Mouse (Mus musculus): ENCODE results near the gene Vipr1. TPM values are rescaled to one million over a fixed set of nuclear protein-coding genes. Genes with fewer than 3 reads are reported as not detected.

Gene Vipr1
- total and polyA plus RNA-seq, 3 experiments, result 0.08 to 0.11 TPM; not detected in 1

- DNase-seq (ENCODE audit: extremely low read depth), result no peak
- dilution Hi-C loops (cut with MboI; ENCODE audit: extremely low pct_ligation_motif_present, extremely low pct_unique_long_range_greater_than_20kb, low sequenced_read_pairs) (no loop called here), in situ Hi-C loops (cut with MboI; ENCODE audit: low pct_ligation_motif_present, low pct_unique_long_range_greater_than_20kb, low sequenced_read_pairs) (no loop called here)
- no peaks in the 10 kb centered on the region for H3K79me2 ChIP-seq (replicated peaks; ENCODE audit: control insufficient read depth, extremely low read depth, insufficient read depth, poor library complexity, severe bottlenecking)
- no peak overlapping the region for H3K9ac ChIP-seq (ENCODE audit: insufficient read depth, low read depth)
- H3K4me3 ChIP-seq (replicated peaks in 1 of 3; ENCODE audit: low read depth in 2 of 3, low read length in 2 of 3, poor library complexity in 1 of 3), result no peak overlapping the region
- H3K4me1 ChIP-seq (ENCODE audit: control insufficient read depth in 1 of 2, insufficient read depth in 2 of 2), result peaks cover 7 to 25% of the 10 kb centered on the region in 2 experiments
- H3K27me3 ChIP-seq (replicated peaks), result no peaks in the 10 kb centered on the region
- H3K9me3 ChIP-seq (replicated peaks; ENCODE audit: low read length), result no peaks in the 10 kb centered on the region
- H3K4me2 ChIP-seq (ENCODE audit: insufficient read depth, low read depth, poor library complexity, severe bottlenecking), result no peak overlapping the region
- peaks cover 6 to 49% of the 10 kb centered on the region in 2 experiments for H3K36me3 ChIP-seq (replicated peaks in 1 of 2; ENCODE audit: control insufficient read depth in 1 of 2, insufficient read depth in 1 of 2, low read length in 1 of 2)
- no peak overlapping the region for H3K27ac ChIP-seq (ENCODE audit: insufficient read depth, low read depth)
- no peak for TF ChIP-seq NRF1 (IDR thresholded peaks at IDR 0.05; ENCODE audit: low read depth, low read length)
- no peak for TF ChIP-seq GABPA (IDR thresholded peaks at IDR 0.05; ENCODE audit: insufficient replicate concordance, low read depth, low read length)
- TF ChIP-seq POLR2AphosphoS2 (IDR thresholded peaks at IDR 0.05; ENCODE audit: low read depth, low read length), result no peak
These were observed 38.7 kb downstream of the Vipr1 start for GRCm38 (mm10) chr9:121681191-121681590.

DNA sequence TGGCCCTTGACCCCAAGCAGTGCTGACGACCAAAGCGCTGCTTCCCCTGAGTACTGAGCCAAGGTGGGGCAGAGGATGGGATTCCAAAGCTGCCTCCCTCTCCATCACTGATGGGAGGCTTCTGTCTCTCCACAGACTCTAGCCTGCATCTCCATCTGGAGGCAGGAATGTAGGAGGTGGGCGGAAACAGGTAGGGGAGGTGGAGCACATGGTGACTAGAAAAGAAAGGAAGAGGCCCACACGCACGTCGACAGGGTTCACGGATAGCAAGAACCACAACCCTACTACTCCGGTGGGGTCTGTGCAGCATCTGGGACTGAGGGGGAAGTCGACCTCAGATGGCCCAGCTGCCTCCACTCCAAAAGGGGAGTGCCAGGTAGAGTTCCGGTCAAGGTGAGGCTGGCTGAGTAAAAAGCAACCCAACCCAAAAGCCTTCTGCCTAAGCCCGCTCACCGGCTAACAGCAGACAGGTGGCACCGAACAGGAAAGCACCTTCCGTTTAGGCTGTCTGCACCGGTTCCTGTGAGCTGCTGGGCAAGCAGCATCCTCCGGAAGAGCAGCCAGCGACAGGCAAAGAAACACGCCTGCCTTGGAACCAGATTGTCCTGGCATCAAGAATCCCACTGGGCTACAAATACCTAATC is 39.6 kb downstream of the Vipr1 start:
- Histone ChIP-seq H3K4me2 (ENCODE audit: insufficient read depth, low read depth, poor library complexity, severe bottlenecking) (no peak overlapping the region), H3K79me2 (replicated peaks; ENCODE audit: control insufficient read depth, extremely low read depth, insufficient read depth, poor library complexity, severe bottlenecking) (no peaks in the 10 kb centered on the region), H3K9ac (ENCODE audit: insufficient read depth, low read depth) (no peak overlapping the region), H3K36me3 (replicated peaks in 1 of 2; ENCODE audit: control insufficient read depth in 1 of 2, insufficient read depth in 1 of 2, low read length in 1 of 2) (peaks cover 9 to 50% of the 10 kb centered on the region in 2 experiments), H3K4me1 (ENCODE audit: control insufficient read depth in 1 of 2, insufficient read depth in 2 of 2) (peaks cover 2 to 15% of the 10 kb centered on the region in 2 experiments; a peak in 3 of 4 replicates), H3K4me3 (replicated peaks in 1 of 3; ENCODE audit: low read depth in 2 of 3, low read length in 2 of 3, poor library complexity in 1 of 3) (no peak overlapping the region), H3K9me3 (replicated peaks; ENCODE audit: low read length) (no peaks in the 10 kb centered on the region), H3K27ac (ENCODE audit: insufficient read depth, low read depth) (no peak overlapping the region), H3K27me3 (replicated peaks) (no peaks in the 10 kb centered on the region)
- dilution Hi-C loops (cut with MboI; ENCODE audit: extremely low pct_ligation_motif_present, extremely low pct_unique_long_range_greater_than_20kb, low sequenced_read_pairs) (no loop called here), in situ Hi-C loops (cut with MboI; ENCODE audit: low pct_ligation_motif_present, low pct_unique_long_range_greater_than_20kb, low sequenced_read_pairs) (no loop called here)
- TF ChIP-seq PAX5 (IDR thresholded peaks at IDR 0.05; ENCODE audit: low read length) (no peak), ZMIZ1 (IDR thresholded peaks at IDR 0.05; ENCODE audit: low read depth, low read length) (no peak), ZC3H11A (IDR thresholded peaks at IDR 0.05; ENCODE audit: low read depth, low read length) (no peak), CTCF (conservative IDR thresholded peaks at IDR 0.05 in 1 of 2, IDR thresholded peaks at IDR 0.05 in 1 of 2; ENCODE audit: low read depth in 2 of 2, low read length in 2 of 2) (no peak), E2F4 (IDR thresholded peaks at IDR 0.05; ENCODE audit: insufficient replicate concordance, low read depth, low read length) (no peak), NRF1 (IDR thresholded peaks at IDR 0.05; ENCODE audit: low read depth, low read length) (no peak), MAZ (IDR thresholded peaks at IDR 0.05; ENCODE audit: low read depth, low read length) (no peak), HCFC1 (IDR thresholded peaks at IDR 0.05; ENCODE audit: low read depth, low read length) (no peak), BHLHE40 (IDR thresholded peaks at IDR 0.05; ENCODE audit: low read depth, low read length) (no peak), IRF4 (IDR thresholded peaks at IDR 0.05; ENCODE audit: low read depth, low read length) (no peak), NELFE (IDR thresholded peaks at IDR 0.05; ENCODE audit: low read depth, low read length) (no peak)
- DNase-seq (ENCODE audit: extremely low read depth), result no peak

DNA sequence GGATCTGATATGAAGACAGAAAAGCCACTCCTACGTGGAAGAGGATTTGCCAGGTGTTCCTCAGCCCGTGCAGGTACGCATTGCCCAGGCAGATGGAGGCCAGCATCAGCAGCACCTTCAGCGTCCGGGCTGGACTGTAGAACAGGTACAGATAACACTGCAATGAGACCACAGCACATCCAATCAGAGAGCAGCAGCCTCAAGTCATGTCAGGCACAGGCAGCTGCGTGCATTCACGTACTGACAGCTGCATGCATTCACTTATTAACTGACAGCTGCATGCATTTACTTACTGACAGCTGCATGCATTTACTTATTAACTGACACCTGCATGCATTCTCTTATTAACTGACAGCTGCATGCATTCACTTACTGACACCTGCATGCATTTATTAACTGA is 42.2 kb downstream of the Vipr1 start:
- Histone ChIP-seq H3K79me2 (replicated peaks; ENCODE audit: control insufficient read depth, extremely low read depth, insufficient read depth, poor library complexity, severe bottlenecking) (no peaks in the 10 kb centered on the region), H3K9me3 (replicated peaks; ENCODE audit: low read length) (no peaks in the 10 kb centered on the region), H3K4me1 (ENCODE audit: control insufficient read depth in 1 of 2, insufficient read depth in 2 of 2) (peaks cover under 1 to 2% of the 10 kb centered on the region in 2 experiments; a peak in 2 of 4 replicates), H3K4me3 (replicated peaks in 1 of 3; ENCODE audit: low read depth in 2 of 3, low read length in 2 of 3, poor library complexity in 1 of 3) (no peak overlapping the region), H3K4me2 (ENCODE audit: insufficient read depth, low read depth, poor library complexity, severe bottlenecking) (no peak overlapping the region), H3K27me3 (replicated peaks) (no peaks in the 10 kb centered on the region), H3K9ac (ENCODE audit: insufficient read depth, low read depth) (no peak overlapping the region), H3K36me3 (replicated peaks in 1 of 2; ENCODE audit: control insufficient read depth in 1 of 2, insufficient read depth in 1 of 2, low read length in 1 of 2) (peaks cover 9 to 55% of the 10 kb centered on the region in 2 experiments), H3K27ac (ENCODE audit: insufficient read depth, low read depth) (no peak overlapping the region)
- in situ Hi-C loops (cut with MboI; ENCODE audit: low pct_ligation_motif_present, low pct_unique_long_range_greater_than_20kb, low sequenced_read_pairs) (no loop called here), dilution Hi-C loops (cut with MboI; ENCODE audit: extremely low pct_ligation_motif_present, extremely low pct_unique_long_range_greater_than_20kb, low sequenced_read_pairs) (no loop called here)
- DNase-seq (ENCODE audit: extremely low read depth), result no peak
- TF ChIP-seq MAX (IDR thresholded peaks at IDR 0.05; ENCODE audit: low read length), result no peak
- TF ChIP-seq POLR2AphosphoS2 (IDR thresholded peaks at IDR 0.05; ENCODE audit: low read depth, low read length), result no peak
- TF ChIP-seq ZKSCAN1 (IDR thresholded peaks at IDR 0.05; ENCODE audit: borderline replicate concordance, low read depth, low read length), result no peak
- no peak for TF ChIP-seq RAD21 (IDR thresholded peaks at IDR 0.05; ENCODE audit: low read depth, low read length)
- TF ChIP-seq IRF4 (IDR thresholded peaks at IDR 0.05; ENCODE audit: low read depth, low read length), result no peak
- TF ChIP-seq BHLHE40 (IDR thresholded peaks at IDR 0.05; ENCODE audit: low read depth, low read length), result no peak
- TF ChIP-seq MAFK (IDR thresholded peaks at IDR 0.05; ENCODE audit: insufficient replicate concordance, low read length), result no peak
- TF ChIP-seq USF1 (IDR thresholded peaks at IDR 0.05; ENCODE audit: low read depth, low read length), result no peak
- no peak for TF ChIP-seq ELF1 (IDR thresholded peaks at IDR 0.05; ENCODE audit: low read depth, low read length)
- no peak for TF ChIP-seq ZC3H11A (IDR thresholded peaks at IDR 0.05; ENCODE audit: low read depth, low read length)
- no peak for TF ChIP-seq RCOR1 (conservative IDR thresholded peaks at IDR 0.05; ENCODE audit: low read depth, low read length)
- no peak for TF ChIP-seq SIN3A (IDR thresholded peaks at IDR 0.05; ENCODE audit: low read length)
- TF ChIP-seq KAT2A (IDR thresholded peaks at IDR 0.05; ENCODE audit: insufficient replicate concordance, low read length), result no peak
- no peak for TF ChIP-seq MYC (IDR thresholded peaks at IDR 0.05; ENCODE audit: low read depth, low read length)
- TF ChIP-seq ZMIZ1 (IDR thresholded peaks at IDR 0.05; ENCODE audit: low read depth, low read length), result no peak
- no peak for TF ChIP-seq JUND (conservative IDR thresholded peaks at IDR 0.05; ENCODE audit: low read depth, low read length)
- TF ChIP-seq MAZ (IDR thresholded peaks at IDR 0.05; ENCODE audit: low read depth, low read length), result no peak
